In genomic region chr8:70538024-70538579, GRCm38 (mm10) we compare ENCODE assay signal across 8 mouse cellular contexts. TPM values are rescaled to one million over a fixed set of nuclear protein-coding genes. Genes with fewer than 3 reads are reported as not detected.
DNase-seq lines count a peak whose midpoint lies in the region; ATAC-seq lines count a peak whose summit lies in the region.

No protein-coding gene starts in this region.

- 17% methylated on average over 24 of the region's 24 CpGs for WGBS in neural tube, embryonic 14.5 days

- no peaks in the 10 kb centered on the region for H3K27me3 ChIP-seq in neural tube, embryonic 14.5 days (ENCODE audit: control insufficient read depth, insufficient read depth, low read length)

- ATAC-seq in neural tube, embryonic 14.5 days (ENCODE audit: low read depth), result peak; percentile 12; the same call in 1 of the 2 replicates

- peaks cover 17% of the 10 kb centered on the region; the same call in 1 of the 2 replicates for H3K36me3 ChIP-seq in neural tube, embryonic 14.5 days (ENCODE audit: control insufficient read depth, insufficient read depth, low read length)

- DNase-seq in right cerebral cortex, postnatal 14 days, result peak; percentile 42
- no peak for DNase-seq in right cerebral cortex, adult 2 months (ENCODE audit: low spot score in 2 of 2)
- DNase-seq in embryo, embryonic 10 days (ENCODE audit: low spot score), result peak; percentile 70
- peak; percentile 99 for DNase-seq in heart, adult 11 months
- DNase-seq in kidney, adult 11 months, result peak; percentile 79
- DNase-seq in lung, adult 18-20 months, result peak; percentile 91 to 92
- peak; percentile 58 for DNase-seq in urinary bladder, postnatal 25 days (ENCODE audit: low spot score)

- peak overlapping the region; percentile 53 for H3K9ac ChIP-seq in neural tube, embryonic 14.5 days (replicated peaks; ENCODE audit: low read depth, low read length)

- H3K4me3 ChIP-seq in neural tube, embryonic 14.5 days (ENCODE audit: low read depth, low read length), result peak overlapping the region; percentile 69

- 0 out of 2 replicates have a peak overlapping the region, but pooled peaks have one; percentile 34 for H3K27ac ChIP-seq in neural tube, embryonic 14.5 days (ENCODE audit: low read depth, low read length)

- H3K4me2 ChIP-seq in neural tube, embryonic 14.5 days (ENCODE audit: low read depth, low read length), result peak overlapping the region; percentile 82

- H3K4me1 ChIP-seq in neural tube, embryonic 14.5 days (ENCODE audit: control insufficient read depth, insufficient read depth, low read length), result peaks cover 18% of the 10 kb centered on the region

- H3K9me3 ChIP-seq in neural tube, embryonic 14.5 days (ENCODE audit: control insufficient read depth, low read length), result no peaks in the 10 kb centered on the region

RNA-seq across cellular contexts. Expression of gene Ell, which starts 1.2 kb away (rescaled TPM):
- 16.7 and 17.8 TPM in 2 replicates for polyA plus RNA-seq in neural tube, embryonic 14.5 days (2014; fragmentation: Nextera tagmentation; extraction: Ambion mirVana)

RNA-seq across cellular contexts. Expression of gene Kxd1, which starts 10.3 kb away (rescaled TPM):
- 50.2 and 51.9 TPM in 2 replicates for polyA plus RNA-seq in neural tube, embryonic 14.5 days (2014; fragmentation: Nextera tagmentation; extraction: Ambion mirVana)

RNA-seq across cellular contexts. Expression of gene Fkbp8, which starts 10.6 kb away (rescaled TPM):
- 303 and 336 TPM in 2 replicates for polyA plus RNA-seq in neural tube, embryonic 14.5 days (2014; fragmentation: Nextera tagmentation; extraction: Ambion mirVana)

RNA-seq across cellular contexts. Expression of gene Uba52, which starts 27.5 kb away (rescaled TPM):
- polyA plus RNA-seq in neural tube, embryonic 14.5 days (2014; fragmentation: Nextera tagmentation; extraction: Ambion mirVana), result 734 and 750 TPM in 2 replicates

RNA-seq across cellular contexts. Expression of gene Rex1bd, which starts 31.6 kb away (rescaled TPM):
- 152 and 172 TPM in 2 replicates for polyA plus RNA-seq in neural tube, embryonic 14.5 days (2014; fragmentation: Nextera tagmentation; extraction: Ambion mirVana)

Comparison
In these comparisons a context has a peak if more than half of its experiments do, and no peak if none do; other contexts are left out.
1. DNase-seq: peak in right cerebral cortex, postnatal 14 days (single experiment), embryo, embryonic 10 days (single experiment), heart, adult 11 months (single experiment), kidney, adult 11 months (single experiment), lung, adult 18-20 months (2 of 2) and urinary bladder, postnatal 25 days (single experiment); none in right cerebral cortex, adult 2 months (0 of 2).